Mouse (Mus musculus): ENCODE measurements around the gene Stab2.

The Stab2 gene

DNA sequence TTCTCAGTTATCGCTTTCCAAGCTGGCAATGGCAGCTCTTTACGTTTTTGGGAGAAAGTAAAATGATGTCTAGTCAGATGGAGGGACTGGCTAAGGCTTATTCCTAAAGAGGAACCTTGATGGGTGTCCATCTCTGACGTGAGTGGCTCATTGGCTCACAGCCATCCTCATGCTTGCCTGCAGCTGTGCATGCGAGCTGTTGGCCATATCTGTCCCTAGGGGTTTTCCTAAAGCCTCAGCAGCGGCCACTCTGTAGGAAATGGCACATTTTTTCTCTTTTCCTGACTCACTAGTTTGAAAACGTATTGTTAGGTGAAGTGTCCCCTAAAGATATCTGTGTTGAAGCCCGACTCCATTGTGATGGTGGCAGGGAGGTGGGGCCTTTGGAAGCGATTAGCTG, 18.0 kb downstream of the Stab2 start:
- no peak for DNase-seq (ENCODE audit: low spot score)

DNA sequence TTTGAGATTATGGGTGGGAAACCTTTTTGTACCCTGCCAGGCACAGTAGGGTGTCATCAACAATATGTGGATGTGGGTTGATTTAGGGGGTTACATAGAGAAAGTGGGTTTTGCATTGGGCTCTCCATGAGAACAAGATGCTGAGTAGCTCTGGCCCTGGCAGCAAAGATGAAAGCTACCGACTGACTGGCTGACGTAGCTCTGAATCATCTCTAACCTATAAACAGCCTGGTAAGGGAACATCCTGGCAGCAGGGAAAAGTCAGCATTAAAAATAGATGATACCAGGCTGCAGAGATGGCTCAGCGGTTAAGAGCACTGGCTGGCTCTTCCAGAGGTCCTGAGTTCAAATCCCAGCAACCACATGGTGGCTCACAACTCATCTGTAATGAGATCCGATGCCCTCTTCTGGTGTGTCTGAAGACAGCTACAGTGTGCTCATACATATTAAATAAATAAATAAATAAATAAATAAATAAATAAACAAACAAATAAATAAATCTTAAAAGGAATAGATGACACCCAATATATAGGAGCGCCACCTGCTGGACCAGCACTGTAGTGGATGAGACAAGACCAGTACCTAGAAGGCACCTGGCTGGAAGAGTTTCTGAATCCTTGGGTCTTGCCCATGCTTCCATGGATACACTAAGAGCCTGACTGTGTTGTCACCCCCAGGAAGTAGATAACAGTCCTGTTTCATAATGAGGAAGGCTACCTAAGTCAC, 31.7 kb downstream of the Stab2 start:
- DNase-seq (ENCODE audit: low spot score): no peak

DNA sequence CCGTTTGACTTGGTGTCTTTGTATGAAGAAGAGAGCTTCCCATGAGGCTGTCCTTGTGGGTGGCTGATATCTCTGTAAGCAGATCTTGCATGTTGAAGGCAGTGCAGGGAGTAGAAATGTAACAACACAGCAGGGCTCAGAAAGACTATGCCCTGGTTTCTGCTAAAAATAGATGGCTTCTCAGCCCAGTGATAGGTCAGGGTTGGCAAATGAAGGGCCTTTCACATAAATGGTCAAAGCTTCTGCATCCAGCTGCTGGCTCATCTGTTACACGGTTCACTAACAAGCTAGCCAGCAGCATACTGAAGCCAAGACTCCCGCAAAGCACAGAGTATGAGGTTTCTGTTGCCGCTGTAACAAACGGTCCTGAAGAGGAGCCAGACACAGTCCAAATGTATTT, 34.5 kb downstream of the Stab2 start:
- no peak for DNase-seq (ENCODE audit: low spot score)

DNA sequence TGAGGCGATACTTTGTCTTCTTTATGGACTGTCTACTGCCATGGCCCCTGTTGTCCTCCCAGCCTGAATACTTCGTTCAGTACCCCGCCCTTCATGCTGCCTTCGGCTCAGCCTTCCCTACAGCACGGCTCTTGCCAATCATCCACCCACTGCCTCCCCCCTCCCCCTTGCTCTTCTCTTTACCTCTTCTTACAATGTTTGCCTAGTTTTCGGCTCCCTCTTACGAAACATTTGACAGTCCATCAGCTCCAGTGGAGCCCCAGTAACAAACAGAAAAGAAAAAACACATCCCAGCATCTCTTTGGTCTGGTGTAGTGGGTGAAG, 35.4 kb downstream of the Stab2 start:
- DNase-seq (ENCODE audit: low spot score): no peak

DNA sequence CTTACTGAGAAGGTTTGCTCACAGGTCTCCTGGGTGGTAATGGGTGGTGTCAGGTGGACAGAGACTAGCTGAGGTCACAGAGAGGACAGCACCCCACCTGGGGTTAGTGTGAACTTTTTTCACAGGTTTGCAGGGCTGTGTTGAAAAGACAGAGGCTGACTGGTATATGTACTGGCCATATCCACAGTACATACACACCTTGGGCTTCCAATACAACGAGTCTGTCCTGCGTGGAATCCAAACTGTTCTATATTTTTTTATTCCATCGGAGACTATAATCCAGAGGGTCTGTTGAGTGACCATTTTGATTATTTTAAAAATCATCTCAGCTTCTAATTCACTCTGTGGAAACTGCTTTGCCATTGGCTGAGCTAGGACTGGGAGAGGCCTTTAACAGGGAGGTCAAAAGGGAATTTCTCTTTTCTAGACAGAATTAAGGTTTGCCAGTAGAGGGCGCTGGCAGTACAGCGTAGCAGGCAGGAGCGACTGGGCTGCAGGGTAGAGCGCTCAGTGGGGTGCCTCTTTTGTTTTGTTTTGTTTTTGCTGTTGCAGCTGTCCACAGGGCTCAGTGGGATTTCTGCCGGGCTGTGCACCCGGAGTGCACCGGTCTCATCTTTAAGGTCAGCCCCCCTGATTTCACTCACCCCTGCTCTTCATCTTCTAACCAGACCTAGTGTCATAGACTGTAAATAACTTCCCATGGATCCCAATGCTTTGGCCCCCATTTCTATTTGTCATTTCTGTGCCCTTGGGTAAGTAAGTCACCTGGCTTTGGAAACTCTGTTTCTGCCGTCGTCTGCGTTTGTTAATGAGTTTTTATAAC, 35.9 kb downstream of the Stab2 start:
- peak; percentile 16 for DNase-seq (ENCODE audit: low spot score)

DNA sequence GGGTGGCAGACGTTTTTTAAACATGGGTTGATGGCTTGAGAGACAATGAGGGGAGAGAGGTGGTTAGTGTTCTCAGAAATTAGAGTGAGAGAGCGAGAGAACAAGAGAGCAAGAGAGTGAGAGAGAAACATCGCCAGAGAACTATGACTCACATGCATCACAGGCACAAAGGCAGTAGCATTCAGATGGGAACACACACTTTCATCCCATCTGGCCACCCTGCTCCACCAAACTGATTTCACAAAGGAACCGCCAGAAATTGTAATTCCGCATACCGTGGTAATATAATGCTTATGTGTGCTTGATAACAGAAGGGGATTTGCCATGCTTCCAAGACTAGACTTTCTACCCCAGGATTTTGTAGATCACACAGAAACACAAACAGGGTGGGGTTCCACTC, 38.5 kb downstream of the Stab2 start:
- DNase-seq (ENCODE audit: low spot score): no peak

DNA sequence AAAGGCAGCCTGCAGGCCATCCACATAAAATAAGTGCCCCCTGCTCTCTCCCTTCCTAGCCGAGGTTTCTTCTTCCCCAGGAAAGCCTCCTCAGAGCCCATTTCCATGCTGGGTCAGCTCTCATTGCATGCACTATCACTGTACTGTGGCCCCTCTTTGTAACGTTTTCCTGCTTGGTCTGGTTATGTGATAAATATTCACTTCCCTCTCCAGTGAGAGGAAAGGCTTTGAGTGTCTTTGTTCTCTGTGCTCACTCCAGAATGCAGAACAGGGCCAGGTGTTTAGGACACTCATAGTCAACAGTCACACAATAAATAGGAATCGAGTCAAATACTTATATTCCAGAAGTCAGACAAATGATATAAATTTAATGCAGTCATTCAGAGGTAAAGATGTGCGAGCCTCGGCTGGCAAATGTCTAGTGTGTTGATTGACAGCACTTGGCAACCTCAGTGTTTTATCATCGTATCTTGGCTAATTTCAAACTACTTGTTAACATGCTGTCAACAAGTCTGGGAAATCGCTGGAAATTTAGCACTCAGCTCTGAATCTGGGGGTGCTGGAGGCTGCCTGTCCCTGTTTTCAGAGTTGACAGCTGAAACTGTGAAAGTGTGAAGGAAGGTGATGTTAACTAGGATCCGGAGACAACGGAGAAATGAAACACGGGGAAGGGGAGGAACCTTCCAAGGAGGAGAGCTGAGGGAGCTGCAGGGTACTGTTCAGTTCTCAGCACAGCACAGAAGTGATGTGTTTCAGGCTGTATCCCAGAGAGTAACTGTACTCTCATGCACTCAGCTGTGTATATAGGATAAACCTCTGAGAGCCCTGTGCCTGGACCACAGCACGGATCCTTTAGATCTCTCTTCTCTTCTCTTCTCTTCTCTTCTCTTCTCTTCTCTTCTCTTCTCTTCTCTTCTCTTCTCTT, 46.0 kb downstream of the Stab2 start:
- no peak for DNase-seq (ENCODE audit: low spot score)

DNA sequence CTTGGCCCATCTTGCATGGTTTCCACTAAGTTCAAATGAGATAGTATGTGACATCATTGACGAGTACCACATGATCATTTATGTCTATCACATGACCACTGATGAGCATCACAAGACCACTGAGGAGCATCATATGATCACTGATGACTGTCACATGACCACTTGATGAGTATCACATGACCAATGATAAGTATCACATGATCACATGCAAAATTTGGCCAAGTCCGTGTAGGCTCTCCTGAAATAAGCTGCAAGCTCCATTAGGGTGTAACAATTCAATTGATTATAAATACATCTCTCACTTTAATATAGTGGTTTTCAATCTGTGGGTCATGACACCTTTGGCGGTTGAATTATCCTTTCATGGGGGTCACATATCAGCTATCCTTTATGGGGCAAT, 52.5 kb downstream of the Stab2 start:
- DNase-seq (ENCODE audit: low spot score): no peak

DNA sequence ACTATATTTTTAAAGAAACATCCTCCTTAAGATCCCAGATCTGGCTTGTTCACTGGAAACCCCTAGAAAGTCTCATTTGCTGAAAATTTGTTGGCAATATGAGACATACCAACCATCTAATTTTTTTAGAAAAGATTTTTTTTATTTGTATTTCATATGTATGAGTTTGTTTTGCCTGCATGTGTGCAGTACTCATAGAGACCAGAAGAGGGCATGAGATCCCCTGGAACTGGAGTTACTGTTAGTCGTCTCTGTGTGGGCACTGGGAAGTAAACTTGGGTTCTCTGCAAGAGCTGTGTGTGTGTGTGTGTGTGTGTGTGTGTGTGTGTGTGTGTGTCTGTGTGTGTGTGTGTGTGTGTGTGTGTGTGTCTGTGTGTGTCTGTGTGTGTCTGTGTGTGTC, 55.1 kb downstream of the Stab2 start:
- DNase-seq (ENCODE audit: low spot score): no peak

DNA sequence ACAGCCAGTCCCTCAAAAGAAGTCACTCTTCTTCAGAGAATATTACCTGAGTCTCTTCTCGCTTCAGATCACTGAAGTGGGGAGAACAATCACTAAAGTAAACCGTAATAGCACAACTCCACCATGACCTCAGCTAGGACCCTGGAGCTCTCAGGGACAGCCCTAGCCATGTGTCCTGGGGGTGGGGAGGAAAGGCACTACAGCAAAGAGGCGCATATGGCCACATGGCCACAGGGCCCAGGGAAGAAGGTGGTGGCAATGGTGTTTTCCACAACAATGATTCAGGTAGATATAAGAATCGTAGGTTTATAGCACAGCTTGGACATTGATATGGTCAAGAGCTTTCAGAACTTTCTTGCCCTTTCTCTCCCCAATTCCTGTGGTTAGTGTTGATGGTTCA, 57.0 kb downstream of the Stab2 start:
- no peak for DNase-seq (ENCODE audit: low spot score)

DNA sequence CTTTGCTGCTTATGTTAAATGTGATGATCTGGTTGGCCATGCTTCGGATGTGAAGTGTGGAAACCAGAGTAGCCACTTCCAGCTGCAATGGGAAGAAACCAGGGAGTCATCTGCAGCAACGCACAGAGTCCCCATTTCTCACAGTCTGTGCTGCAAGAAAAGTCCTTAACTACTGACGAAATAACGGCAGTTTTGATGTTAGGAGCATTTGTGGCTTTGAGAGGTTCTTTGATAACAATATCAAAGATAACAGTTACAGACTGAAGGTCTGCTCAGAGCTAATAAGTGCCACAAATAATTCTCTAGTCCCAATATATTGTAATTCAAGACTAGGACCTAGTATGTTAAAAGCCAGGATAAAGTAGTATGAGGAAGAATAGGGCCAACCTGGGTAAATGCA, 57.9 kb downstream of the Stab2 start:
- DNase-seq (ENCODE audit: low spot score): no peak

DNA sequence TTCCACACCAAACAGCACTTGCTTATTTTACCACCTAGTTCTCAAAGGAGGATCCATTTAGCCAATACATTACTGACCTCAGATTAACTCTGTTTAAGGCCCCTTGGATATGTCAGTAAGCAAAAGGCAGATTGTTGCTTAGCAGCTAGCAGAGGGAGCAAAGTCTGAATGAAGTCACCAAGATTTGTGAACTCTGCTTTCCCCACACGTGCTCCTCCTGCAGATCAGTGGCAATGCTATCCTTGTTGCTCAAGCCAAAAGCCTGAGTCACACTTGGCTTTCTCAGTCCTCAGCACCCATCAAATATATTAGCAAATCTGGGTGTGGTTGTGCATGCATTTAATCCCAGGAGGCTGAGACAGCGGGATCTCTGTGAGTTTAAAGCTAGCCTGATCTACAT, 60.3 kb downstream of the Stab2 start:
- DNase-seq (ENCODE audit: low spot score): no peak

DNA sequence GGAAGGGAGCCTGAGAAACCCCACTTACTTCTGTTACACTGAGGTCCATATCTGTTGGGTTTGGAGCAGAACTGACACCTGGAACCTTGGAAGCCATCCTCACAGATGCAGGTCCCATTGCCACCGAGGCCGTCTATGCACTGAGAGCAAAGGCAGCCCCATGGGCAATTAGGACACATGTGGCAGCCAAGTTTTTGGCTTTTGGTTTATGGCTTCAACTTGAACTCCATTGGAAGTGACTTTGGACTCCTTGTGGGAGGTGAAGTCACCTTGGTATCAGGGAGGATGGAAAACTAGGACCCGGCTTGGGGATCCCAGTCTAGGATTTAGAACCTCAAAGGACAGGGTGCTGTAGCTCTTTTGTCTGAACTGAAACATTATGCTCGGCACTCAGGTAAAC, 67.2 kb downstream of the Stab2 start:
- no peak for DNase-seq (ENCODE audit: low spot score)

DNA sequence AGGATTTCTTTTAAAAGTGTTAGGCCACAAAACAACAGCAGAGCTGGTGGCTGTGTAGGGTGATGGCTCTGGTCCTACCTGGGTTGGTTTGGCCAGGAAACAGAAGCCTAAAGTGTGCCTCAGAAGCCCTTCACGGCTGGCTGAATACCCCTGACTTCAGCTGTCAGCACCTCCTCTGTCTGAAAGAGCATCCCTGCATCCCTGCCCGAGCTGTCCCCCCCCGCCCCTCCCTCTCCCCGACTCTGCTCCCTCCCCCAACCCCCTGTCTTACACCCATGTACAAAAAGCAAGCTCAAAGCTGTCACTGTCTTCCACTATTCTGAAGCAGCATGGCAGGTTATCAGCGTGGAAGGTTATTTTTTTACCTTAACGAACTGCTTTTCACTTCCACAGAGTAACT, 73.4 kb downstream of the Stab2 start:
- no peak for DNase-seq (ENCODE audit: low spot score)

DNA sequence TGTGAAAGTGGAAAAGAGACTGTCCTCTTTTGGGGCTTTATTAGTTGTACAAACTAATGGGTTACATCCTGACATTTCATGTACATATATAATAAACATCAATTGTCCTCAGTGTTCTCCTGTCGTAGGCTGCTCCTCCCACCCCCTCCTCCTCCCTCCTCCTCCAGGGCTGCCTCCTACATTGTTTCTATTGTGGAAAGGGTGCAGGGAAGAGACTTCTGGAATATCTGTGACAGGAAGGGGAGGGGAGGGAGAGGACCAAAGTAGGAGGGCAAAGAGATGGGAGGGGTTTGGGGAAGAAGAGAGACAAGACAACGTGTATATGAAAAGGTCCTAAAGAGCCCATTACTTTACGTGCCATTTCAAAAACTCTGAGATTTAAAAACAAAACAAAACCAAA, 73.9 kb downstream of the Stab2 start:
- no peak for DNase-seq (ENCODE audit: low spot score)

DNA sequence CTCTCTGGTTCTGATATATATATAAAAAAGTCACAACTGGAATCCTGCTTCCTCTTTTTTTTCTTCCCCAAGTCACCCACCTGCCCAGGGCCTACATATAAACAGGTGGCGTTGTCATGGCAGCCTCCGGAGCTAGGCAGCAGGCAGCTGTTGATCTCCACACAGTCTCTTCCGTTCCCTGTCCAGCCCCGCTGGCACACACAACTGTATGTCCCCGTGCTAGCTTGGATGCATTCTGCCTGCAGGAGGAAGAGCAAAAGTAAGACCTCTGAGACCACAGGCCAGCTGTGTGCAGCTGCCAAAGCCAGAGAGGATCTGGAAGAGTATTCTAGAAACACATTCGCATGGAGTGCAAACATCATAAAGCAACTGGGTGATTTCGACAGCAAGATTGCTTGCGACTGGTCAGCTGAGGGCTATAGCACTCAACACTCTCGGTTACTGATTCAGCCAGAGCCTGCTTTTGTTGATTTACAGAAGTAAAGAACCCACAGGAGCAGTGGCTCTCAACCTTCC, 74.6 kb downstream of the Stab2 start:
- no peak for DNase-seq (ENCODE audit: low spot score)

DNA sequence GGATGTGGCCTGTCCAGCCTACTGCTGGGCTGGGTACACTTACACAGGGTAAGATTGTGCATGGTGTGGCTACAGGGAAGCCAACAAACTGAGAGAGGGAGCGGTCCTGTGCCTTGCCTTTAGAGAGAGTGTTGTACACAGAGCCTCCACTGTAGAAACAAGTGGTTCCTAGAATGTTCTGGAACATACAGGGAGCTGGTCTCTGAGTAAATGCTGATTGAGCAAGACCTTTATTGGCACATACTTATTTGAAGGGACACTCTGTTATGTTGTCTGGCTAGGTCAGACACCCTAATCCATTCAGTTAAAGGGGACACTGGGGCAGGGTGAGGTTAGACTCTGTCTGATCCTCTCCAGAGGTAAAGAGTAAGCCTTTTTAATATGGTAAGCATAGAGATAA, 84.2 kb downstream of the Stab2 start:
- no peak for DNase-seq (ENCODE audit: low spot score)

DNA sequence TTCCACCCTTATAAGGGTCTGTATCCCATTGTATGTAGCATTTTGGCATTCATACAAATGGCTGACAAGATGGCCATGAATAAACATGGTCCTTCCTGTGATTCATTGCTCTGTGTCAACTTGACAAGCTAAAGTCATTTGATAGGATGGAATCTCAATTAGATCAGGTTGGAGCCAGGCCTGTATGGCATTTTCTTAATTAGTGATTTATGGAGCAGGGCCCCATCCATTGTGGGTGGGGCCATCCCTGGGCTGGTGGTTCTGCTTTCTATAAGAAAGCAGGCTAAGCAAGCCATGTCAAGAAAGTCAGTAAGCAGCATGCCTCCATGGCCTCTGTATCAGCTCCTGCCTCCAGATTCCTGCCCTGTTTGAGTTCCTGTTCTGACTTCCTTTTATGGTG, 92.2 kb downstream of the Stab2 start:
- DNase-seq (ENCODE audit: low spot score): no peak

DNA sequence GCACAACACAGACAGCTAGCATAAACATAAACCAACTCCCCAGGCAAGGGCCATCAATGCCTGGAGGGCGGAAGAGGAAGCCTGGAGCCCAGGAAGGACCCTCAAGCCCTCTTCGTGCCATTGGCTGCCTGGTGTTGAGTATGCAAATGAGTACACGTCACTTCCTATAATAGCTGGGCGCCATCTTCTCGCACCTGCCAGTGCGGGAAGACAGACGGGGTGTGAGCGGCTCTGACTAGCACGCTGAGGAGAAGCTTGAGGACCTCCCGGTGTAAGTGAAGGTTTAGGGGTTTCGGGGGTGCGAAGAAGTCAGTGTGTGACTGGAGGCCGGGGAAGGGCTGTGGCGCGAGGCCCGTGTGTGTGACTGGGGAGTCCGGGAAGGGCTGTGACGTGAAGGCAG, 99.3 kb downstream of the Stab2 start:
- DNase-seq (ENCODE audit: low spot score): no peak

DNA sequence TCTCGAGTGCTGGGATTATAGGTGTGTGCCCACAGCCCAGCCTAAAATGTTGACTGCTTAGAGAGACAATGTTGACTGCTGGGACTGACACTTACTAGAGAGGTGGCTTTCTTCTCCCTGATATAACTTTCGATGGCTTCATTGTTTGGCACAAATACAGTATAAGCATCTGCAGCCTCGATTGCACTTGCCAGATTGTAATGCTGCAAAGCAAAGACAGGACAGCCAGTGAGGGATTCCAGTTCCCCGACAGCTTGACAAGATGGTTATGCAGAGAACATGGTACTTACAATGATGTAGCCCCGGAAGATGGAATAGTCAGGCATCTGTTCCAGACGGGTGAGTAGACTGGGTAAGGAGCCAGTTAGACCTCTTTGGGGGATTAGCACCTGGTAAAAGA, 100.8 kb downstream of the Stab2 start:
- no peak for DNase-seq (ENCODE audit: low spot score)

DNA sequence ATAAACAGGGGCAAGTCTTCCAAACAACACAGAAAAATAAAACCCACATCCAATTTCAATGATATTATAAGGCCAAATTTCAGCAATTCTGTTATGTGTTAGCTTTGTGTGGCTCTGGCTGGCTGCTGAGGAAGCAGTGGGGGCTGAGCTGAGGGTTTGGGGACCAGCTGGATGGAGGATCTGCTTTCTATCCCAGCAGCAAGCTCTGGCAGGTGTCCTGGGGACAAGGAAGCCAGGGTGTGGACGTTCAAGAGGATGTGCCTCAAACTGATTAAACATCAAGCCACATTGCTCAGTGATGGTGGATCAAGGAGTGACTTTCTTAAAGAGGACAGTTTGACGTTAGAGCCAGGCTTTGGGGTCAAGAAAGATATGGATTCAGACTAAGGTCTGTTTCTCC, 112.3 kb downstream of the Stab2 start:
- no peak for DNase-seq (ENCODE audit: low spot score)

DNA sequence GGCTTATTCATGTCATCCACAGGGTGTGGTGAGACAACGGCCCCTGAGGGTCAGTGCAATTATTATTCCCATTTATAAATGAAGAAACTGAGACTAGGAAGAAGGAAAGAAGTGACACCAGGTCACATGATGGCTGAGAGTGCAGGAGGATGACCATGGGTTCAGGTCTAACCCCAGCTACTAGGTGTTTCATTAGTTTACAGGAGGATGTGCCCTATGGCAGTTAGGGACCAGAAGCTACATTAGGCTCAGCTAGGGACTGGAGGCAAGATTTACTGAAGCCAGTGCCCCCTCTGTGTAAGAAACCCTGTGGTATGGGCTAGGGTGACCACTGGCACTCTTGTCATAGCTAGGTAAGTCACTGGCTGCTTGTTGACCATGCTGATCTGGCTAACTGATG, 116.8 kb downstream of the Stab2 start:
- no peak for DNase-seq (ENCODE audit: low spot score)
